Mouse (Mus musculus) C2C12 (cell line): ENCODE data around the gene Kitl. TPM values are rescaled to one million over a fixed set of nuclear protein-coding genes. Genes with fewer than 3 reads are reported as not detected.

Experiments
- H3K27me3 ChIP-seq: one replicate; pipeline ENCODE4 v1.6.1; 2011; ENCODE audit not compliant: control insufficient read depth, insufficient read depth, insufficient read length
- H3K36me3 ChIP-seq: one replicate; pipeline ENCODE4 v1.6.1; 2011; ENCODE audit not compliant: control insufficient read depth, insufficient read depth
- H3K4me3 ChIP-seq: one replicate; pipeline ENCODE4 v1.5.1; 2011; ENCODE audit warnings: mild to moderate bottlenecking, control low read depth; ENCODE audit not compliant: poor library complexity, insufficient read depth, severe bottlenecking
- H3K79me2 ChIP-seq: one replicate; pipeline ENCODE4 v1.6.1; 2011; ENCODE audit not compliant: control insufficient read depth, insufficient read depth
- H3K79me3 ChIP-seq: one replicate; pipeline ENCODE4 v1.6.1; 2011; ENCODE audit warnings: low read depth, control low read depth
- H3ac ChIP-seq: one replicate; pipeline ENCODE3; 2011; ENCODE audit warnings: low read depth; ENCODE audit not compliant: control insufficient read depth, insufficient read length
- CEBPB ChIP-seq: IDR thresholded peaks from one replicate; pipeline ENCODE4 v1.6.1; 2011; ENCODE audit warnings: low read depth, mild to moderate bottlenecking, control low read depth, moderate library complexity
- CTCF ChIP-seq: IDR thresholded peaks from one replicate; pipeline ENCODE4 v1.5.1; 2011; ENCODE audit not compliant: control insufficient read depth, insufficient read depth, insufficient read length
- FOSL1 ChIP-seq: IDR thresholded peaks from one replicate; pipeline ENCODE4 v1.8.0; 2011; ENCODE audit warnings: mild to moderate bottlenecking, low read length; ENCODE audit not compliant: poor library complexity, insufficient read depth, severe bottlenecking
- MAX ChIP-seq: IDR thresholded peaks from one replicate; pipeline ENCODE4 v1.6.1; 2011; ENCODE audit warnings: mild to moderate bottlenecking, control low read depth
- MYOD1 ChIP-seq: IDR thresholded peaks from one replicate; pipeline ENCODE4 v1.6.1; 2011; ENCODE audit warnings: low read depth; ENCODE audit not compliant: control insufficient read depth, insufficient read length
- MYOG ChIP-seq: IDR thresholded peaks from one replicate; pipeline ENCODE4 v1.6.1; 2011; ENCODE audit not compliant: control insufficient read depth, insufficient read length; ENCODE audit errors: extremely low read depth
- USF1 ChIP-seq: IDR thresholded peaks from one replicate; pipeline ENCODE4 v1.6.1; 2011; ENCODE audit warnings: low read depth, mild to moderate bottlenecking, control low read depth, moderate library complexity
- polyA plus RNA-seq: library from polyadenylated mRNA; unstranded; fragments of >200 nt; fragmentation: generic; extraction: Trizol; gene quantifications from one replicate; pipeline ENCODE4 v1.2.1, GENCODE M21; 2012; ENCODE audit warnings: missing spikeins

Kitl gene
- polyA plus RNA-seq, 1 experiment, result 6.8 TPM

GRCm38 (mm10) chr10:100038994-100039393 is 23.6 kb downstream of the Kitl start:
- Histone ChIP-seq H3K79me2 (peaks cover 6% of the 10 kb centered on the region), H3K36me3 (no peaks in the 10 kb centered on the region), H3K4me3 (no peak overlapping the region), H3K27me3 (no peaks in the 10 kb centered on the region), H3ac (no peak overlapping the region), H3K79me3 (no peaks in the 10 kb centered on the region)
- TF ChIP-seq MAX (no peak), USF1 (no peak), MYOD1 (no peak), CTCF (no peak), FOSL1 (no peak), MYOG (no peak), CEBPB (no peak)

- H3K79me2 ChIP-seq, result peaks cover 5% of the 10 kb centered on the region
- no peak overlapping the region for H3K4me3 ChIP-seq
- no peak overlapping the region for H3ac ChIP-seq
- no peaks in the 10 kb centered on the region for H3K79me3 ChIP-seq
- H3K27me3 ChIP-seq, result no peaks in the 10 kb centered on the region
- H3K36me3 ChIP-seq, result no peaks in the 10 kb centered on the region
- no peak for TF ChIP-seq MYOG
- no peak for TF ChIP-seq CEBPB
- TF ChIP-seq USF1, result no peak
- no peak for TF ChIP-seq MAX
- TF ChIP-seq CTCF, result no peak
- TF ChIP-seq FOSL1, result no peak
- TF ChIP-seq MYOD1, result no peak
These were observed 28.3 kb downstream of the Kitl start for GRCm38 (mm10) chr10:100043748-100044147.

- TF ChIP-seq CTCF, result no peak
- no peak for TF ChIP-seq FOSL1
- Histone ChIP-seq H3K79me3 (no peaks in the 10 kb centered on the region), H3K4me3 (no peak overlapping the region), H3K79me2 (peaks cover 5% of the 10 kb centered on the region), H3K27me3 (no peaks in the 10 kb centered on the region), H3K36me3 (no peaks in the 10 kb centered on the region), H3ac (no peak overlapping the region)
These were observed 28.7 kb downstream of the Kitl start for GRCm38 (mm10) chr10:100044153-100044552.

GRCm38 (mm10) chr10:100051146-100051783 is 35.8 kb downstream of the Kitl start:
- Histone ChIP-seq H3K27me3 (no peaks in the 10 kb centered on the region), H3K36me3 (peaks cover 9% of the 10 kb centered on the region), H3ac (no peak overlapping the region), H3K4me3 (no peak overlapping the region), H3K79me2 (peaks cover 5% of the 10 kb centered on the region), H3K79me3 (no peaks in the 10 kb centered on the region)
- TF ChIP-seq USF1, result no peak
- no peak for TF ChIP-seq MYOD1
- TF ChIP-seq CTCF, result no peak
- no peak for TF ChIP-seq CEBPB
- TF ChIP-seq MAX, result no peak
- no peak for TF ChIP-seq MYOG
- no peak for TF ChIP-seq FOSL1

- H3K79me3 ChIP-seq, result no peaks in the 10 kb centered on the region
- TF ChIP-seq USF1, result no peak
- no peak for TF ChIP-seq CTCF
- H3K36me3 ChIP-seq, result peaks cover 9% of the 10 kb centered on the region
- H3K27me3 ChIP-seq, result no peaks in the 10 kb centered on the region
- H3K4me3 ChIP-seq, result no peak overlapping the region
- no peaks in the 10 kb centered on the region for H3K79me2 ChIP-seq
- no peak overlapping the region for H3ac ChIP-seq
These were observed 37.0 kb downstream of the Kitl start for GRCm38 (mm10) chr10:100052404-100052803.

- Histone ChIP-seq H3K27me3 (no peaks in the 10 kb centered on the region), H3K36me3 (peaks cover 9% of the 10 kb centered on the region), H3K4me3 (no peak overlapping the region), H3ac (no peak overlapping the region), H3K79me3 (no peaks in the 10 kb centered on the region), H3K79me2 (no peaks in the 10 kb centered on the region)
- TF ChIP-seq USF1 (no peak), MAX (no peak), MYOG (no peak), CTCF (no peak), MYOD1 (no peak), FOSL1 (no peak), CEBPB (no peak)
These were observed 37.5 kb downstream of the Kitl start for GRCm38 (mm10) chr10:100052911-100053310.
